10 mouse cellular contexts compared by ENCODE assay signal in genomic region chr3:126384657-126385438, GRCm38 (mm10). TPM values are rescaled to one million over a fixed set of nuclear protein-coding genes. Genes with fewer than 3 reads are reported as not detected.
A peak's percentile ranks its signal among the peaks of the same experiment; 100 is the strongest.
DNase-seq lines count a peak whose midpoint lies in the region; ATAC-seq and TF ChIP-seq lines count a peak whose summit lies in the region.
"Had no signal": no experiment of that assay in that cellular context is flagged by ENCODE, and none has a peak within 500 bp of the region (broad histone marks: within the 10 kb centered on the region; RNA-seq: fewer than 3 reads in every experiment).

No protein-coding gene starts in this region.

- whole genome bisulfite sequencing in intestine, embryonic 14.5 days: 40% methylated on average over 14 of the region's 14 CpGs
- 49% methylated on average over 14 of the region's 14 CpGs for WGBS in intestine, postnatal 0 days
- WGBS in forebrain, embryonic 16.5 days: 27% methylated on average over 14 of the region's 14 CpGs

- peak overlapping the region; percentile 62; the same call in 1 of the 2 replicates for H3K27ac ChIP-seq in intestine, embryonic 14.5 days (ENCODE audit: low read depth)
- H3K27ac ChIP-seq in intestine, postnatal 0 days (ENCODE audit: low read depth, low read length): no peak overlapping the region; the same call in 1 of the 2 replicates
- H3K27ac ChIP-seq in CH12.LX (ENCODE audit: insufficient read depth, low read depth): no peak overlapping the region
- no peak overlapping the region for H3K27ac ChIP-seq in forebrain, embryonic 16.5 days (ENCODE audit: low read length)
- H3K27ac ChIP-seq: hindbrain, embryonic 12.5 days; midbrain, embryonic 12.5 days had no signal

- no peaks in the 10 kb centered on the region for H3K4me1 ChIP-seq in intestine, embryonic 14.5 days (replicated peaks; ENCODE audit: control insufficient read depth, insufficient read depth, low read length)
- H3K4me1 ChIP-seq in intestine, postnatal 0 days (replicated peaks; ENCODE audit: control insufficient read depth, insufficient read depth, low read length): no peaks in the 10 kb centered on the region
- no peaks in the 10 kb centered on the region for H3K4me1 ChIP-seq in CH12.LX (ENCODE audit: control insufficient read depth in 1 of 2, insufficient read depth in 2 of 2)
- H3K4me1 ChIP-seq in forebrain, embryonic 16.5 days (replicated peaks; ENCODE audit: control insufficient read depth, insufficient read depth, low read length): peaks cover 5% of the 10 kb centered on the region
- H3K4me1 ChIP-seq: hindbrain, embryonic 12.5 days; midbrain, embryonic 12.5 days had no signal

- TF ChIP-seq CTCF in intestine, postnatal 0 days (IDR thresholded peaks at IDR 0.05; ENCODE audit: low read depth): no peak
- TF ChIP-seq CTCF in CH12.LX (conservative IDR thresholded peaks at IDR 0.05 in 1 of 2, IDR thresholded peaks at IDR 0.05 in 1 of 2; ENCODE audit: low read depth in 2 of 2, low read length in 2 of 2): no peak

- H3K79me2 ChIP-seq in CH12.LX (replicated peaks; ENCODE audit: control insufficient read depth, extremely low read depth, insufficient read depth, poor library complexity, severe bottlenecking): no peaks in the 10 kb centered on the region

- no peak overlapping the region for H3K4me2 ChIP-seq in intestine, embryonic 14.5 days (ENCODE audit: low read length)
- no peak overlapping the region for H3K4me2 ChIP-seq in intestine, postnatal 0 days (replicated peaks; ENCODE audit: low read depth)
- H3K4me2 ChIP-seq in CH12.LX (ENCODE audit: insufficient read depth, low read depth, poor library complexity, severe bottlenecking): no peak overlapping the region
- no peak overlapping the region for H3K4me2 ChIP-seq in forebrain, embryonic 16.5 days (ENCODE audit: low read length)
- H3K4me2 ChIP-seq: hindbrain, embryonic 12.5 days; midbrain, embryonic 12.5 days had no signal

- no peaks in the 10 kb centered on the region for H3K9me3 ChIP-seq in intestine, embryonic 14.5 days (ENCODE audit: control insufficient read depth, low read length)
- H3K9me3 ChIP-seq in intestine, postnatal 0 days (ENCODE audit: control insufficient read depth): no peaks in the 10 kb centered on the region
- no peaks in the 10 kb centered on the region for H3K9me3 ChIP-seq in CH12.LX (replicated peaks; ENCODE audit: low read length)
- no peaks in the 10 kb centered on the region for H3K9me3 ChIP-seq in forebrain, embryonic 16.5 days (ENCODE audit: control insufficient read depth, low read length)
- H3K9me3 ChIP-seq: hindbrain, embryonic 12.5 days; midbrain, embryonic 12.5 days had no signal

- no peak overlapping the region for H3K9ac ChIP-seq in intestine, embryonic 14.5 days (ENCODE audit: low read length)
- H3K9ac ChIP-seq in intestine, postnatal 0 days (ENCODE audit: low read depth, low read length): no peak overlapping the region
- no peak overlapping the region for H3K9ac ChIP-seq in CH12.LX (ENCODE audit: insufficient read depth, low read depth)
- H3K9ac ChIP-seq in forebrain, embryonic 16.5 days (replicated peaks; ENCODE audit: low read depth, low read length): no peak overlapping the region
- H3K9ac ChIP-seq: hindbrain, embryonic 12.5 days; midbrain, embryonic 12.5 days had no signal

- H3K27me3 ChIP-seq in intestine, embryonic 14.5 days (replicated peaks; ENCODE audit: control insufficient read depth, insufficient read depth, low read length): no peaks in the 10 kb centered on the region
- H3K27me3 ChIP-seq in intestine, postnatal 0 days (replicated peaks; ENCODE audit: control insufficient read depth, insufficient read depth, low read length): no peaks in the 10 kb centered on the region
- no peaks in the 10 kb centered on the region for H3K27me3 ChIP-seq in CH12.LX (replicated peaks)
- H3K27me3 ChIP-seq in forebrain, embryonic 16.5 days (replicated peaks; ENCODE audit: control insufficient read depth, insufficient read depth, low read length): no peaks in the 10 kb centered on the region
- H3K27me3 ChIP-seq: hindbrain, embryonic 12.5 days; midbrain, embryonic 12.5 days had no signal

- H3K36me3 ChIP-seq in intestine, embryonic 14.5 days (ENCODE audit: control insufficient read depth, insufficient read depth, low read length): no peaks in the 10 kb centered on the region
- no peaks in the 10 kb centered on the region for H3K36me3 ChIP-seq in intestine, postnatal 0 days (ENCODE audit: control insufficient read depth, insufficient read depth)
- H3K36me3 ChIP-seq in CH12.LX (replicated peaks in 1 of 2; ENCODE audit: control insufficient read depth in 1 of 2, insufficient read depth in 1 of 2, low read length in 1 of 2): no peaks in the 10 kb centered on the region
- H3K36me3 ChIP-seq in forebrain, embryonic 16.5 days (ENCODE audit: control insufficient read depth, insufficient read depth): no peaks in the 10 kb centered on the region
- H3K36me3 ChIP-seq: hindbrain, embryonic 12.5 days; midbrain, embryonic 12.5 days had no signal

- no peak for TF ChIP-seq EP300 in CH12.LX (IDR thresholded peaks at IDR 0.05; ENCODE audit: low read length)

- no peak for DNase-seq in intestine, embryonic 14.5 days (ENCODE audit: low spot score)
- peak; percentile 96 for DNase-seq in 3T3-L1 (ENCODE audit: low read depth, low spot score)
- DNase-seq in CH12.LX (ENCODE audit: extremely low read depth): peak; percentile 27
- no peak for DNase-seq in natural killer cell, adult 2 months (ENCODE audit: low spot score in 2 of 2)
- no peak for DNase-seq in B cell, adult 2 months

- TF ChIP-seq POLR2A in CH12.LX (IDR thresholded peaks at IDR 0.05; ENCODE audit: low read depth, low read length): no peak

- in situ Hi-C loops in CH12.LX (cut with MboI; ENCODE audit: low pct_ligation_motif_present, low pct_unique_long_range_greater_than_20kb, low sequenced_read_pairs): no loop called here

- dilution Hi-C loops in CH12.LX (cut with MboI; ENCODE audit: extremely low pct_ligation_motif_present, extremely low pct_unique_long_range_greater_than_20kb, low sequenced_read_pairs): no loop called here

- no peak overlapping the region for H3K4me3 ChIP-seq in intestine, embryonic 14.5 days (ENCODE audit: low read depth, low read length)
- H3K4me3 ChIP-seq in intestine, postnatal 0 days (ENCODE audit: low read depth, low read length): no peak overlapping the region
- no peak overlapping the region for H3K4me3 ChIP-seq in CH12.LX (replicated peaks in 1 of 3; ENCODE audit: low read depth in 2 of 3, low read length in 2 of 3, poor library complexity in 1 of 3)
- H3K4me3 ChIP-seq in forebrain, embryonic 16.5 days (replicated peaks; ENCODE audit: low read length): no peak overlapping the region
- H3K4me3 ChIP-seq: hindbrain, embryonic 12.5 days; midbrain, embryonic 12.5 days had no signal

- no peak for TF ChIP-seq RAD21 in CH12.LX (IDR thresholded peaks at IDR 0.05; ENCODE audit: low read depth, low read length)

- peak; percentile 77 for ATAC-seq in intestine, embryonic 14.5 days (replicated peaks; ENCODE audit: low FRiP score, low TSS enrichment, low read depth)
- ATAC-seq in intestine, postnatal 0 days: no peak
- peak; percentile 77 for ATAC-seq in forebrain, embryonic 16.5 days
- ATAC-seq: activated CD4-positive, CD25-positive, alpha-beta regulatory T cell, adult 4 months had no signal

TF ChIP-seq in CH12.LX, 34 proteins besides CTCF, POLR2A, EP300 and RAD21:
- TF ChIP-seq KAT2A (IDR thresholded peaks at IDR 0.05; ENCODE audit: insufficient replicate concordance, low read length): no peak
- no peak for TF ChIP-seq MEF2A (IDR thresholded peaks at IDR 0.05; ENCODE audit: borderline replicate concordance, low read depth, low read length)
- TF ChIP-seq USF1 (IDR thresholded peaks at IDR 0.05; ENCODE audit: low read depth, low read length): no peak
- TF ChIP-seq JUND (conservative IDR thresholded peaks at IDR 0.05; ENCODE audit: low read depth, low read length): no peak
- TF ChIP-seq NRF1 (IDR thresholded peaks at IDR 0.05; ENCODE audit: low read depth, low read length): no peak
- no peak for TF ChIP-seq POLR2AphosphoS2 (IDR thresholded peaks at IDR 0.05; ENCODE audit: low read depth, low read length)
- no peak for TF ChIP-seq HCFC1 (IDR thresholded peaks at IDR 0.05; ENCODE audit: low read depth, low read length)
- no peak for TF ChIP-seq USF2 (conservative IDR thresholded peaks at IDR 0.05; ENCODE audit: low read depth, low read length)
- no peak for TF ChIP-seq ELF1 (IDR thresholded peaks at IDR 0.05; ENCODE audit: low read depth, low read length)
- TF ChIP-seq RCOR1 (conservative IDR thresholded peaks at IDR 0.05; ENCODE audit: low read depth, low read length): no peak
- TF ChIP-seq IRF4 (IDR thresholded peaks at IDR 0.05; ENCODE audit: low read depth, low read length): no peak
- TF ChIP-seq CHD1 (IDR thresholded peaks at IDR 0.05; ENCODE audit: low read depth, low read length): no peak
- no peak for TF ChIP-seq ETS1 (conservative IDR thresholded peaks at IDR 0.05; ENCODE audit: low read depth, low read length)
- no peak for TF ChIP-seq BHLHE40 (IDR thresholded peaks at IDR 0.05; ENCODE audit: low read depth, low read length)
- TF ChIP-seq TBP (conservative IDR thresholded peaks at IDR 0.05; ENCODE audit: low read depth, low read length): no peak

RNA-seq across cellular contexts. Expression of gene Arsj, which starts 21.4 kb away (rescaled TPM):
- polyA plus RNA-seq in intestine, embryonic 14.5 days (2014; fragmentation: Nextera tagmentation; extraction: Ambion mirVana): 1.3 and 1.5 TPM in 2 replicates
- 0.68 and 0.71 TPM in 2 replicates for polyA plus RNA-seq in intestine, postnatal 0 days (2015; fragmentation: Nextera tagmentation; extraction: Ambion mirVana)
- total RNA-seq in CH12.LX (2012; rRNA removed) (not detected in 2 replicates), CH12.LX (2014; rRNA removed) (not detected in 2 replicates)
- not detected in 2 replicates for polyA plus RNA-seq in CH12.LX (2012; ENCODE audit: insufficient read length, low read depth)
- 0.05 and 0.17 TPM in 2 replicates for polyA plus RNA-seq in forebrain, embryonic 16.5 days (2015; fragmentation: Nextera tagmentation; extraction: Ambion mirVana)
- polyA plus RNA-seq: activated CD4-positive, CD25-positive, alpha-beta regulatory T cell, adult 4 months had no signal

Comparison
In these comparisons a context has a peak if more than half of its experiments do, and no peak if none do; other contexts are left out.
1. DNase-seq: peak in 3T3-L1 (single experiment) and CH12.LX (single experiment); none in intestine, embryonic 14.5 days (single experiment), natural killer cell, adult 2 months (0 of 2) and B cell, adult 2 months (0 of 2).